Mouse (Mus musculus): ENCODE data around the gene Cdk10. TPM values are rescaled to one million over a fixed set of nuclear protein-coding genes. Genes with fewer than 3 reads are reported as not detected.
"Not testable (repeated sequence)": the region's sequence is repeated elsewhere in the genome, so short reads cannot be mapped to it uniquely, and the experiment has no call there.

The Cdk10 gene
- total RNA-seq, 2 experiments from 2014 or later: 11.5 to 12.0 TPM

- intact Hi-C loops (cut with DNase I; ENCODE audit: low total_unique reads): no loop called here
- DNase-seq: no peak
These were observed 30.5 kb downstream of the Cdk10 start for GRCm38 (mm10) chr8:123255170-123255569.

GRCm38 (mm10) chr8:123257114-123257513 is 32.5 kb downstream of the Cdk10 start:
- intact Hi-C loops (cut with DNase I; ENCODE audit: low total_unique reads): no loop called here
- no peak for DNase-seq

GRCm38 (mm10) chr8:123257593-123257992 is 33.0 kb downstream of the Cdk10 start:
- intact Hi-C loops (cut with DNase I; ENCODE audit: low total_unique reads); DNase-seq: not testable (repeated sequence)

GRCm38 (mm10) chr8:123267926-123268656 is 43.4 kb downstream of the Cdk10 start:
- no peak for DNase-seq
- intact Hi-C loops (cut with DNase I; ENCODE audit: low total_unique reads): no loop called here

- intact Hi-C loops (cut with DNase I; ENCODE audit: low total_unique reads): no loop called here
- peak; percentile 38 for DNase-seq
These were observed 46.5 kb downstream of the Cdk10 start for GRCm38 (mm10) chr8:123271147-123271546.

- DNase-seq: no peak
- intact Hi-C loops (cut with DNase I; ENCODE audit: low total_unique reads): no loop called here
These were observed 47.3 kb downstream of the Cdk10 start for GRCm38 (mm10) chr8:123271901-123272300.

GRCm38 (mm10) chr8:123274447-123274846 is 49.8 kb downstream of the Cdk10 start:
- DNase-seq: no peak
- intact Hi-C loops (cut with DNase I; ENCODE audit: low total_unique reads): no loop called here

GRCm38 (mm10) chr8:123275096-123275495 is 50.5 kb downstream of the Cdk10 start:
- no peak for DNase-seq
- intact Hi-C loops (cut with DNase I; ENCODE audit: low total_unique reads): no loop called here

GRCm38 (mm10) chr8:123278445-123278844 is 53.8 kb downstream of the Cdk10 start:
- no peak for DNase-seq

GRCm38 (mm10) chr8:123279828-123280227 is 55.2 kb downstream of the Cdk10 start:
- intact Hi-C loops (cut with DNase I; ENCODE audit: low total_unique reads): no loop called here
- no peak for DNase-seq

More at GRCm38 (mm10) chr8:123278445-123278844, 53.8 kb downstream of the Cdk10 start:
- intact Hi-C loops (cut with DNase I; ENCODE audit: low total_unique reads): no loop called here

- intact Hi-C loops (cut with DNase I; ENCODE audit: low total_unique reads): no loop called here
- no peak for DNase-seq
These were observed 55.9 kb downstream of the Cdk10 start for GRCm38 (mm10) chr8:123280302-123281094.

Other genes starting within 250 kb of the Cdk10 start
- 10 to 100 TPM; 40.2 to 43.2 TPM for gene Ankrd11, start 182.6 kb upstream of the Cdk10 start, total RNA-seq (2021)
- 10 to 100 TPM; 49.0 to 59.2 TPM for gene Spg7, start 161.9 kb upstream of the Cdk10 start, total RNA-seq (2021)
- 100 to 1,000 TPM; 517 to 627 TPM for gene Rpl13, start 122.5 kb upstream of the Cdk10 start, total RNA-seq (2021)
- gene Cpne7, start 107.5 kb upstream of the Cdk10 start, total RNA-seq (2021): under 1 TPM; 0.31 to 0.73 TPM
- 1 to 10 TPM; 5.7 to 6.9 TPM for gene Sult5a1, start 66.5 kb upstream of the Cdk10 start, total RNA-seq (2021)
- gene Dpep1, start 38.6 kb upstream of the Cdk10 start, total RNA-seq (2021): 10 to 100 TPM; 11.8 to 20.9 TPM
- gene Chmp1a, start 12.1 kb upstream of the Cdk10 start, total RNA-seq (2021): 10 to 100 TPM; 41.6 to 53.3 TPM
- gene Spata33, start 12.0 kb upstream of the Cdk10 start, total RNA-seq (2021): 1 to 10 TPM; 1.6 to 1.8 TPM
- 1 to 10 TPM in 1 of 2 experiments, under 1 TPM in 1; 0.86 to 1.4 TPM for gene Spata2l, start 11.4 kb downstream of the Cdk10 start, total RNA-seq (2021)
- gene Zfp276, start 29.4 kb downstream of the Cdk10 start, total RNA-seq (2021): 1 to 10 TPM; 5.6 to 6.0 TPM
- 10 to 100 TPM; 11.7 to 12.0 TPM for gene Vps9d1, start 29.5 kb downstream of the Cdk10 start, total RNA-seq (2021)
- gene Fanca, start 93.7 kb downstream of the Cdk10 start, total RNA-seq (2021): 1 to 10 TPM in 1 of 2 experiments, under 1 TPM in 1; 0.92 to 1.3 TPM
- under 1 TPM; 0.44 to 0.92 TPM for gene Spire2, start 107.9 kb downstream of the Cdk10 start, total RNA-seq (2021)
- 100 to 1,000 TPM; 140 to 162 TPM for gene Tcf25, start 148.9 kb downstream of the Cdk10 start, total RNA-seq (2021)
- gene Mc1r, start 182.3 kb downstream of the Cdk10 start, total RNA-seq (2021): not detected
- under 1 TPM in 1 of 2 experiments, not detected in 1; 0.16 TPM for gene Tubb3, start 186.6 kb downstream of the Cdk10 start, total RNA-seq (2021)
- gene Def8, start 198.7 kb downstream of the Cdk10 start, total RNA-seq (2021): 10 to 100 TPM; 36.2 to 36.3 TPM

All from gastrocnemius, postnatal 14 days (tissue).